Mouse (Mus musculus) layer of hippocampus, adult 6 months (tissue): ENCODE results near the gene Katnb1. TPM values are rescaled to one million over a fixed set of nuclear protein-coding genes. Genes with fewer than 3 reads are reported as not detected.

Experiments used
- long read RNA-seq, 2 experiments: library from polyadenylated mRNA; unstranded; transcript quantifications; one replicate each; pipeline ENCODE4 v2.0.0; 2019 to 2020
- polyA plus RNA-seq: library from polyadenylated mRNA; unstranded; fragments of <200 nt; fragmentation: Nextera tagmentation; gene quantifications from 2 replicates; pipeline ENCODE4 v1.2.3, GENCODE M21; 2021

The Katnb1 gene
- 22.7 and 23.8 TPM in 2 replicates for polyA plus RNA-seq
- long read RNA-seq, experiment 1, transcript Katnb1-201 (20 exons, 3,777 nt), result major isoform, 70 of 98 reads
- long read RNA-seq, experiment 1, partial matches to known transcripts, result 15 of 98 reads
- long read RNA-seq, experiment 1, other reads (novel, unspliced or antisense), result 13 of 98 reads
- long read RNA-seq, experiment 2, transcript Katnb1-201 (20 exons, 3,777 nt), result major isoform, 236 of 307 reads
- long read RNA-seq, experiment 2, partial matches to known transcripts, result 21 of 307 reads
- long read RNA-seq, experiment 2, other reads (novel, unspliced or antisense), result 50 of 307 reads

GRCm38 (mm10) chr8:95080381-95081341 lies at the start of gene Katnb1:
TSS of gene Katnb1 (plus strand) at chr8:95081186.

DNA sequence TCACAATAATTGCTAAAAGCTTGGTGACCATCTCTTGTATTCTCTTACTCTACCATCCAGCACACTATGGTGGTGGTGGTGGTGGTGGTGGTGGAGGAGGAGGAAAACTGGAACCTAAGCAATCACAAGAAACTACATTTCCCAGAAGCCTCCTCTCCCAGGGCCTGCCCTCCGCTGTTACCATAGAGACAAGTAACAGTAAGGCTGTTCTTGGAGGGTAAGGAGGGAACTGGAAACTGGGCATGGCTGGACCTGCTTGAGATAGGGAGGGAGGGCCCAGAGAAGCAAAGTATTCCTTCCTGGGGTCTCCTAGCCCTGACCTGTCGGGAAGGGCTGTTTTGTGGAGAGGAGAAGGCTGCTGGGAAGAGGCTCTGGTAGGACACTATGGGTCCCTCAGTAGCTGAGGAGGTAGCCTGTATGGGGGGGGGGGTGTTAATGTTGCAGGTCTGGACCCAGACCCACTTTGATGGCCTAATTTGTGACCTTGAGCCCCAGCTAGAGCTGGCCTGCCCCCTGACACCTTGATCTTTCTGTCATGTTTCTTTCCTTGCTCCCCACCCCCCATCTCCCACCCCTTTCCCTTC lies 26.0 kb upstream of the Katnb1 start, which contains the start of gene Drc7:
Drc7 (plus strand) TSS at position 177 of the 584 bp plus-strand sequence.

Other genes starting within 250 kb of the Katnb1 start
- 65.1 and 67.2 TPM in 2 replicates for gene Coq9, start 242.9 kb upstream of the Katnb1 start, polyA plus RNA-seq
- gene Ciapin1, start 242.8 kb upstream of the Katnb1 start, polyA plus RNA-seq, result 33.6 and 34.4 TPM in 2 replicates
- 155 and 156 TPM in 2 replicates for gene Polr2c, start 223.7 kb upstream of the Katnb1 start, polyA plus RNA-seq
- gene Dok4, start 204.9 kb upstream of the Katnb1 start, polyA plus RNA-seq, result 6.1 and 7.5 TPM in 2 replicates
- 1.6 and 2.5 TPM in 2 replicates for gene Ccdc102a, start 163.1 kb upstream of the Katnb1 start, polyA plus RNA-seq
- not detected in 2 replicates for gene Adgrg5, start 157.5 kb upstream of the Katnb1 start, polyA plus RNA-seq
- 34.8 and 50.8 TPM in 2 replicates for gene Adgrg1, start 106.4 kb upstream of the Katnb1 start, polyA plus RNA-seq
- gene Adgrg3, start 63.5 kb upstream of the Katnb1 start, polyA plus RNA-seq, result not detected in 2 replicates
- 0.67 and 5.8 TPM in 2 replicates for gene Drc7, start 26.1 kb upstream of the Katnb1 start, polyA plus RNA-seq
- 12.0 and 13.0 TPM in 2 replicates for gene Kifc3, start 121.6 kb downstream of the Katnb1 start, polyA plus RNA-seq
- 0.09 and 0.16 TPM in 2 replicates for gene Cngb1, start 225.4 kb downstream of the Katnb1 start, polyA plus RNA-seq
- gene Tepp, start 229.4 kb downstream of the Katnb1 start, polyA plus RNA-seq, result not detected in 2 replicates